Mouse (Mus musculus) frontal cortex, adult 2 months (tissue): Measurements from ENCODE around the gene Ltb. TPM values are rescaled to one million over a fixed set of nuclear protein-coding genes. Genes with fewer than 3 reads are reported as not detected.
A peak's percentile ranks its signal among the peaks of the same experiment; 100 is the strongest.

Experiments used
- DNase-seq, 2 experiments: peaks; one replicate each; pipeline ENCODE4 v3.0.0; 2022; ENCODE audit warnings: low spot score in 1 of 2; ENCODE audit errors: extremely low spot score in 1 of 2
- polyA plus RNA-seq: library from polyadenylated mRNA; depleted of rRNA; stranded (reverse); fragments of >200 nt; gene quantifications from 2 replicates; pipeline ENCODE4 v1.2.3, GENCODE M21; 2012

Ltb gene
- polyA plus RNA-seq, 1 experiment = 0.88 TPM

DNA sequence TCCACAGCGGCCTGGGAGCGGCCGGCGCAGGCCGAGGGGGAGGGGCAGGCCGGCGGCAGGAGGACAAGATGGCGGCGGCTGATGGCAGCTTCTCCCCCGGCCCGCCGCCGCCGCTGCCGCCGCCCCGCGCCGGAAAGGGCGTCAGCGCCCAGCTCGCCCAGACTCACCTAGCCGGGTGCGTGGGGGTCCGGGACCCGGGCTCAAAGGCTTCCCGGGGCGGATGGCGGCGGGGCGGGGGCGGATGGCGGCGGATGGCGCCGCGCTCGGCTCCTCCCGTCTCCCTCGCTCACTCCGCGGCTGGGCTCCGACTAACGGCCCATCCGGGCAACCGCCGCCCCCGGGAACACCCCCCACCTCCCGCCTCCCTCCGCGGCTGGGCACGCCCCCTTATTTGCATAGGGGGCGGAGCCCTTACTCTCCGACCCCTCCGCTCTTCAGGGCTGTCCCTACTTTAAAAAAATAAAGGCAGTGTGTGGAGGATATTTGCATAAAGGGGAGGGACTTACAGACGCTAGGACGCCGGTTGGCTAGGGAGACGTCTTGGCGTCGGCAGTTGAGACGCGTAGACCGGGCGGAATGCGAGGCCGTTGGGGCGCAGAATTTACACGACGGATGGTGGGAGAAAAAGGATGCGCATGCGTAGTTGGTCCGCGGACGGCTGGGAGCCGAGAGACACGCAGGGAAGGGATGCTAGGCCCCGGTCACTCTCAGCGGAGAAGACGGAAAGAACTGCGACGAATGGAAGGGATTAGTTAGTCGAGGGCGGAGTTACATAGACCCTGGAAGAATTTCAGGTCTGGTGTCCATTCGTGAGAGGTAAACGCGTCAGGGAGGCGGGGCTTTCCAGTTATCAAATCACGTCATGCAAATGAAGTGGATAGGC is 29.4 kb upstream of the Ltb start, which contains the start of gene Prrc2a:
Gene Prrc2a, minus strand, starts transcription at position 330 of the 883 bp plus-strand sequence.
- peak; percentile 99 to 100 for DNase-seq

DNA sequence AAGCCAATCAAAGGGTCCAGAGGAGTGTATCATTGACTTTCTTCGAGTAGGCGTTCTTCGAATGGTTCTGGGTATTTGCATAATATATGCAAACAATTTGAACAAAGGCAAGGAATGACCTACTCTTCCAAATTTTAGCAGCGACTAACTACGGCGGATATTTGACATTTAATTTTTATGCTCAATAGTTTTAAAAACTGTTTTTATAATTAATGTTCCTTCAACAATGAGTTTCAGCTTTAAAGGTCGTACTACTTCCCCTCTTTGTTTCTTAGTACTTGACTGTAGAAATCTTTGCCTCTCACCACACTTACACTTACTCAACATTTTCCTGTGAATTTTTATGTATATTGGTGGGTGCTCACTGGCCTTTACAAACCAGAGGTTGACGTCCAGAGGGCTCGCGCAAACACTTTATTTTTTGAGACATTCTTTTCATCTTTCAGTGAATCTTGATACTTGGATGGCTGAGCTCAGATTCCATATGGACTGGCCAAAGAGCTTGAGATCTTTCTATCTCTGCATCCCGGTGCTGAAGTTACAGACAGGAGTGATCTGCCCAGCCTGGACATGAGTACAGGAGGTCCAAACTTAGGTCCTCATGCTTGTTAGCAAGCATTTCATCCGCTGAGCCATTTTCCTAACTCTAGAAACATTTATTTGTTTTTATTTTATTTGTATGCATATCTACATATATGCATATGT is 28.6 kb upstream of the Ltb start:
- no peak for DNase-seq

- DNase-seq = peak in 1 of 2 experiments; percentile 88
Measured at GRCm38 (mm10) chr17:35166352-35167035, 27.7 kb upstream of the Ltb start.

DNA sequence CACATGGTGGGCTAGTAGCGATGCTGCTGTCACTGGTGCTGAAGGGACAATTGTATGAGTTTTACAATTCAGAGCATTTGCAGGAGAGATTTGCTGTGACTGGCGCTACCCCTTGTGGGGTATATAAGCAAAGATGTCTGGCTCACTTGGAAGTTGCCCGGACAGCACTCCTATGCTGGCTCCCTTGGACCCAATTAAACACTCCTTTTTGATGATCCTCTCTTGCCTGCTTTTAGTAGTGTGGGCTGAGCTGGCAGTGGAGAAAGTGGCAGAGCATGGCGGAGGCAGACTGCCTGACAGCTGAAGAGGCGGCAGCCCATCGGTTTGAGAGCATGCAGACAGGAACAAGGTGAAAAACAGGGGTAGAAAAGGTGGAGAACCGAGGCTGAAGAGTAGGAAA is 26.4 kb upstream of the Ltb start:
- peak in 1 of 2 experiments; percentile 66 for DNase-seq

GRCm38 (mm10) chr17:35168541-35169207 is 25.6 kb upstream of the Ltb start:
- peak in 1 of 2 experiments; percentile 68 for DNase-seq

- DNase-seq = peak in 1 of 2 experiments; percentile 68
Measured at GRCm38 (mm10) chr17:35172445-35173234, 21.6 kb upstream of the Ltb start.

DNA sequence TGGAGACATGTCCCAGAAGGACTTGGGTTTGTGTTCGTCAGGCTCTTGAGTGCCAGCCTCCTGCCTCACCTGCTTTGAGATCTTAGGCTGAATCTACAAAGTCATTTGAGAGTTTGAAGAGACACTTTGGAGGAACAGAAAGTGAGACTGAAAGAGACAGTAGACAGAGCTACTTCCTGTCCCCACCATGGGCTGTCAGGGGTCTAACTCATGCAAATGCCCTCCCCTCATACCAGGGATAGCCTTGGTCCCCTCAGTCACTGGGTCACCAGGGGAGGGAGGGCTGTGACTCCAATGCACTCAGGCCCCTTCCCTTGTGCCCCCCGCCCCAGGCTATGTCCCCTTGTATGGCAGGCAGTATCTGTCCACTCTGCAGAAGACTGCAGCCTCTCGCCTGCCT is 20.9 kb upstream of the Ltb start:
- no peak for DNase-seq

- no peak for DNase-seq
Measured at GRCm38 (mm10) chr17:35174201-35174977, 19.9 kb upstream of the Ltb start.

DNA sequence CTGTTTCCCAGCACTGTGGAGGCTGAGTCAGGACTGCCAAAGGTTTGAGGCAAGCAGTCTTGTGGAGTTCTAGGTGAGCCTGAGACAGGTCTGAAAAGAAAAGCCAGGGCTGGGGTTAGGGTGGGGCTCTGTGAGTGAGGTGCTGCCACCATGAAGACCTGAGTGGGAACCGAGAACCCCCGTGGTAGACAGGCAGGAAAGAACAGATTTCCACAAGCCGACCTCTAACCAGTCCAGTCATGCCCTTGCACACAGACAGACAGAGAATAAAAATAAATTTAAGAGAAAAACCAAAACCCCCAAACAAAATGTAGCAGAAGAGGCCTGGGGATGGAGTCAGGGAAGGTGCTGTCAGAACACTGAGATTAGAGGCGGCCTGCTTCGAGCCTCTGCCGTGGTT is 18.9 kb upstream of the Ltb start:
- DNase-seq = no peak

DNA sequence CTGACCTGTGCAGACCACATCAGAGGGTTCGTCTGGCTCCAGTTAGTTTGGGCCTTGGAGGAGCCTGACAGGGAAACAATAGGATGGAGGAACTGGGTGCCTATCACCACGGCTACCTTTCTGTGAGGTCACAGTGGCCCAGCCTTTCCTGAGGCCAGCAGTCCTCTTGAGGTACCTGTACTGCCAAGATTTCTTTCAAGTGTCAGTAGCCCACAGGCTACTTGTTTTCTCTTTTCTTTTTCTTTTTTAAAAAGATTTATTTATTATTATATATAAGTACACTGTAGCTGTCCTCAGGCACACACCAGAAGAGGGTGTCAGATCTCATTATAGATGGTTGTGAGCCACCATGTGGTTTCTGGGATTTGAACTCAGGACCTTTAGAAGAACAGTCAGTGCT is 18.3 kb upstream of the Ltb start, which contains the start of gene Aif1:
Gene Aif1, minus strand, starts transcription at position 101 of the 400 bp plus-strand sequence.
- DNase-seq = no peak

GRCm38 (mm10) chr17:35178528-35178927 is 15.7 kb upstream of the Ltb start:
- DNase-seq = peak in 1 of 2 experiments; percentile 72

GRCm38 (mm10) chr17:35180093-35180492 is 14.1 kb upstream of the Ltb start:
- DNase-seq = no peak

- no peak for DNase-seq
Measured at GRCm38 (mm10) chr17:35185639-35186611, 8.3 kb upstream of the Ltb start.

GRCm38 (mm10) chr17:35186681-35187080 is 7.6 kb upstream of the Ltb start:
- DNase-seq = no peak

GRCm38 (mm10) chr17:35187345-35187744 is 6.9 kb upstream of the Ltb start:
- DNase-seq = no peak

GRCm38 (mm10) chr17:35187959-35188610 is 6.2 kb upstream of the Ltb start, which contains the start of gene Lst1:
Lst1 (minus strand) TSS chr17:35188439.
- DNase-seq = no peak

GRCm38 (mm10) chr17:35189186-35189585 is 5.1 kb upstream of the Ltb start:
- DNase-seq = no peak
